Mouse (Mus musculus) NIH3T3 (cell line): ENCODE measurements around the gene Lrrc26.

Experiments
- DNase-seq: peaks from one replicate; pipeline ENCODE4 v3.0.0-alpha.2; 2012; ENCODE audit warnings: low read depth

The Lrrc26 gene

DNA sequence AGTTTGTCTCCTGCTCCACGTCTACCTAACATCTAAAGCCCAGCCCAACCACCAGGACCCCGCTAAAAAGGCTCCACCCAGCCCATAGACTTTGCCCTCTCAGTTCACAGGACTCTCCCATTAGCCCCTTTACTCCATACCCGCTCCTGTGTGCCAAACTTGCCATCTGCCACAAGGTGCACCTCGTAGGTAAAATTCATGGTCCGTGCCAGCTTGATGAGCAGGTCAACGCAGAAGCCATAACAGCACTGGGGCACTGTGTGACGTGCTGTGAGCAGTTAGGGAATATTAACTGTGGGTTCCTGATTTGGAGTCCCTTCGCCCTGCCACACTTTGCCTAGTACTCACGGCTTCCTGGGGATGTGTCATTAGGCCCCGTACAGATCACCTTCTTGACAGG lies 8.3 kb downstream of the Lrrc26 start:
- DNase-seq = no peak

DNA sequence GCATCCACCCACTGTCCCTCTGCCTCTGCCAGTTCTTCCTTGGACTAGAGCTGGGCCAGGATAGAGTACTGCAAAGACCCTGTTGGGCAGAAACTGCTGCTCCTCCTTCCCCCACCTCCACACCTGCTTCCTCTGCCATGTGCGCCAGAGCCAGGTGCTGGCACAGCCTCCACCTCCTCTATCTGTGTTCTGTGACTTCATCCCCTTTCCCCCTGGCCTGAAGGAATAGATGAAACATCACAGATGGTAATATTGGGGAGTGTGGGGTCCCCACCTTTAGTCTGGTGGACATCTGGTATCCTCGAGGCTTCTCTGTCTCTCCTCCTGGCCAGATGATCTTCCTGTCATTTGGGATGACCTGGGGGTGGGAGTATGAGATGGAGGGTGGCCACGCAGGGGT lies 13.7 kb downstream of the Lrrc26 start:
- no peak for DNase-seq

DNA sequence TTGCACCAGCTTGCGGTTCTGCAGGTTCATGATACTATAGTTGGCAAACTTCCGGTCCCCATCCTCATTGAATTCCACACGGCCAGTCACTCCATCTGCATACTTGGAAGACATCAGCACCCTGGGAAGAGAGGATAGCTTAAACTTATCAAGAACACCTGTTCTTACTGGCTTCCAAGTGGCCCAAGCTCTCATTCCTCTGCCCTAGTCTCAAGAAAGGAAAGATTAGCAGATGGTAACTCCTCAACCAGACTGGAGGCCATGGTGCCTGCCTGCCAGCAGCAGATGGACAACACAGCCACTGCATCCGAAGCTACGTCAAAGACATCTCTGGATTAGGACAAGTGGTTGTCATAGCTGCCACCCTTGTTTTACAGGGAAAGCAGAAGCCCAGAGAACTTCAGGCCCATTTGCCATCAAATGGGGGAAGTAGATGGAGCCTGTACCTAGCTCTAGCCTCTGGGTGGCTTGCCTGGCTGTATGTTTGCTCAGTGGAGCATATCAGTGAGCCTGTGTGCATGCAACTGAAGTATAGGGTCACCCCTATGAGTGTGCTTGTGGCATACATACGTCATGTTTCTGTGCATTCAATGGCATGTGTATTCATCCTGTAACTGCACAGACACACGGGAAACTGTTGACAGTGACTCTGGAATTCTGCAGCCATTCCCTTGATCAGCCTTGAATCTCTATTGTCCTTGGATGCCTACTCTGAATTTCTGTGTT lies 14.4 kb downstream of the Lrrc26 start:
- no peak for DNase-seq

DNA sequence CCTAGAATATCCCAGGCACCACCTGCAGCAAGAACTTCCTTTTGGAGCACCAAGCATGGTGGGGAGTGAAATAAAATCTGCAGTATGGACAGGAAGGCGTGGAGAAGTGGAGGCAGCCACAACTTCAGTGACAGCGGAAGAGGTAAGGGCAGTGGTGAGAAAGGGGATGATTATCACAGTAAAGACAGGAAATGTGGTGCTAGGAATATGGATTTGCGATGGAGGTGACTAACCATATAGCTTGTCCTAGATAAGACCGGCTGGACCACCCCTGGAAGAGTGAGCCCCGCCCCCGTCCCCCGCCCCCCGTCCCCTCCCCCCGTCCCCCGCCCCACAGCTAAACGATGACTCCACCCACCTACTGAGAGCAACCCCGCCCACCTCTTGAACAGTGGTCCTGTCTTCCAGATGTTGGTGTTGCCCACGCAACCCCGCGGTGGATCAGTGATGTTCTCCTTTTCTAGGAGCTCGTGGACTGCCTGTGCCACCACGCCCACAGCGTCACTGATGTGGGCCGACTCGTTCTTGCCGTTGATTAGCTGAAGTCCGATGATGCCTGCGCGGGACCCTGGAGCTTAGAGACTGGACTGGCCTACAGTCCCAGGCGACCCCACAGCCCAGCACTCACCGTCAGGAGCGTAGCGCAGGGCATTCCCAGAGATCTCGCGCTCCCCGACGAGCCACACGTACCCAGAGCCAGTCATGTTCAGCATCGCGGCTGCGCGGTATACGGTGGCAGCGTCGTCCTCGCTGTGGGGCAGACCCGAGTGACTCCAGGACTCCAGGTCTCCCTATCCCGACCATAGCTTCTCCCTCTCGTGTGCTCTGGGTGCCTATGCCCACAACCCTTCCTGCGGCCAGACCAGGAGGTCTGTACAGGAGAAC lies 15.2 kb downstream of the Lrrc26 start:
- DNase-seq = no peak

DNA sequence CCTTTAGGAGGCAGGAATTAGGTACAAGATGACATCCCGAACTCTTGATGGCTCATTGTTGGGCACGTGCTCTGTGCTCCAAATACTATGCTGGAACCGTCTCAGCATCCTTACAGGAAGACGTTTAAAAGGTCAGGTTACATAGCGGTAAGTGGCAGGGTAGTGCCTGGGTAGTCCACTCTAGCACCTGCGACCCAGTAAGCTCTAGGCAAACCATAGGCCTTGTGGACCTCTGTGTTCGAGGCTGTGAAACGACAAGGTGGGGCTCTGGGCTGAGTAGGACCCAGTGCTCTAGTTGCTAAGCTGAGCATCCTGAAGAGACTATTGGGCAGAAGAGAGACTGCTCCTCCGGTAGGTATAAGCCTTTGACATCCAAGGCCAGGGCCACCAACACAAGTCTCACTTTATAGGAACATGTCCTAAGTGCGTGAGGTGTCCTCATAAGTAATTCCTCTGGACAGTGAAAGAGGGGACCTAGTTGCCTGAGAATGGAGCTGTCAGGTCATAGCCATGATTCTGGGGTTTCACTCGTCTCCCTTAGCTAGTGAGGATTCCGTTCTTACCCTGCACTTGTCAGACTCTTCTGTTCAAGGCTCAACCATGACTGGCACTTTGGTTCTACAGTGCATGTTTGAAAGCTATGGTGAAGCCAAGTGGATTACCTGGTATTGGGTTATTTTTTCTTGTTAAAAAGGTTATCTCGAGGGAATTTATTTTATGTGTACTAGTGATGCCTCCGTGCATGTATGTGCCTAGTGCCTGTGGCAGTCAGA lies 16.1 kb downstream of the Lrrc26 start:
- no peak for DNase-seq

DNA sequence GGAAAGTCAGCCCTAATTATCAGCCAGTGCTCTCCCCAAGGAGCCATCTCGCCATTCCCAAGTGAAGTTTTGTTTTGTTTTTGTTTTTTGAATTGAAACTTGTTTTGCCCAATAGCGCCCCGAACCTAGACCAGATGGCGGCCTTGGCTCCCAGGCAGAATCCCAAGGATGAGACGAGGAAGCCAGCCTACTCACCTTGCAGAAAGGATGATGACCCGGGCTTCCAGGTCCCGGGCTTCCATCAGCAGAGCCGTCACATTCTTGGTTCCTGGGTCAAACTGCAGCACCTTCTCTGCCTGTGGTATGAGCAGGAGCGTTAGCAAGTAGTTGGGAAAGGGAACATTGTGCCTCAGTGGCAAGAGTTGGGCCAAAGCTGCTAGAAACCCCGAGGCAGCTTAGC lies 20.5 kb downstream of the Lrrc26 start:
- no peak for DNase-seq

DNA sequence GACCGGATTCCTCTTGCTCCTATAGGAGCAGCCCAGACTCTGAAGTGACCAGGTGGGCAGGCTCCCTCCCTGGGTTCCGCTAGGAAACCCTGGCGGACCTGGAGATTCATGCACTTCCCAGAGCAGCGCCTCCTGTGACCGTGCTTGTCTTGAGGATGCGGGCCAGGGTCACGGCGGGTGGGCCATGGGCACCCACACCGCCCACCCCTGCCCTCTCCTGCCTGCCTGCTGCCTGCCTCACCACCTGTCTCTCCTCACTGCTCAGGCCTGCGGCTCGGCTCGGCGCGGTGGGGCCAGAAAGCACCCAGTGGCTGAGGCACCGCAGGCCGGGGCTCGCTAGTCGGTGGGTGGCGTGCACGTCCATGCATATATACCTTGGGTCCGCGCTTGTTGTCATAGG lies 21.3 kb downstream of the Lrrc26 start:
- DNase-seq = no peak

DNA sequence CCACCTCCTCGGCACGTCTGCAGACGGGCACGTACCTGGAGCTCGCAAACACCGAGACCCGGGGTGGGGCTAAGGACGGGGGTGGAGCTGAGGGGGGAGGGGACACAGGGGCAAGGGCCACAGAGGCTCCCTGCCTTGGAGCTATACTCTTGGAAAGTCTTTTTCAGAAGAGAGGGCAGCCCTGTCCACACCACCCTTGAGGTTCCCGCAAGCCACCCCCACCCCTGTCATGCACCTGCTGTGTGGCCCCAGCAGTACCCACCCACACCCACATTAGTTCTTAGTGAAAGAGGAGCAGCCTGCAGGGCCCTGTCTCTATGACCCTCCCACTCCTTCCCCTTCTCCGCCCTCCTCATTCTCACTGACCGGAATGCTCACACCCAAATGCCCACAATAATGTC lies 21.8 kb downstream of the Lrrc26 start:
- no peak for DNase-seq

DNA sequence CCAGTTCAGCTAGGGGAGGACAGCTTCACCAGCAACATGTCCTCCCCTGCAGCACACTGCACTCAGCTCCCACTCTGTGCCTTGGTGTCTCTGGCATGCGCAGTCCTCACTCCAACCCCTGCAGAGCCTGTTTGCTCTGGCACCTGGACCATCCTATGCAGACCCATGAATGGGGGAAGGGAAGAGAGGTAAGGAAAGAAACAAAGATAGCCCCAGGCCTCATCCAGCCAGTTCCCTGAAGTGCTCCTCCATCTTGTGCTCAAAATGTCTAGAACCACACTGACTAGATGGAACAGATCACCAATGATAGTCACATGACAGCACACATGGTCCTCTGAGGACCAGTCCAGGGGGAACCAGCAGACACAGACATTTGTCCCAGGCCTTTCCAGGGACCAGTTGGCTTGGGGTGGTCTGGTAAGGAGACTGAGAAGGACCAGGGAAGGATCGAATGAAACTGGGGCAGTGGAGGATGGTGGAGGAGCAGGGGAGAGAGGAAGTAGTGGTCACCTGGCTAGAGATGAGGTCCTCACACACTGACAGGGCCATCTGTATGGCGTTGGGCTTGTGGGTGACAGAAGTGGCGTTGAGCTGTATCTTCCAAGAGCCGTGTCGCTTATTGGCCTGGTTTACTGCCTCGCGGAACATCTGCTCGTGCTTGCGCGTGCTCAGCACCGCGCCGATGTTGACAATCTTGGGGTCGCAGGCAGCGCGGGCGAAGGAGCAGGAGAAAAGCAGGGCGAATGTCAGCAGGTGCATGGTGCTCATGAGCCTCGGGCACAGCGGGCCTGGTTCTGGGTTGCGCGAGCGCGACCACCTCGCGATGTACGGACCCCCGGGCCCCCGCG lies 28.6 kb downstream of the Lrrc26 start:
- no peak for DNase-seq

DNA sequence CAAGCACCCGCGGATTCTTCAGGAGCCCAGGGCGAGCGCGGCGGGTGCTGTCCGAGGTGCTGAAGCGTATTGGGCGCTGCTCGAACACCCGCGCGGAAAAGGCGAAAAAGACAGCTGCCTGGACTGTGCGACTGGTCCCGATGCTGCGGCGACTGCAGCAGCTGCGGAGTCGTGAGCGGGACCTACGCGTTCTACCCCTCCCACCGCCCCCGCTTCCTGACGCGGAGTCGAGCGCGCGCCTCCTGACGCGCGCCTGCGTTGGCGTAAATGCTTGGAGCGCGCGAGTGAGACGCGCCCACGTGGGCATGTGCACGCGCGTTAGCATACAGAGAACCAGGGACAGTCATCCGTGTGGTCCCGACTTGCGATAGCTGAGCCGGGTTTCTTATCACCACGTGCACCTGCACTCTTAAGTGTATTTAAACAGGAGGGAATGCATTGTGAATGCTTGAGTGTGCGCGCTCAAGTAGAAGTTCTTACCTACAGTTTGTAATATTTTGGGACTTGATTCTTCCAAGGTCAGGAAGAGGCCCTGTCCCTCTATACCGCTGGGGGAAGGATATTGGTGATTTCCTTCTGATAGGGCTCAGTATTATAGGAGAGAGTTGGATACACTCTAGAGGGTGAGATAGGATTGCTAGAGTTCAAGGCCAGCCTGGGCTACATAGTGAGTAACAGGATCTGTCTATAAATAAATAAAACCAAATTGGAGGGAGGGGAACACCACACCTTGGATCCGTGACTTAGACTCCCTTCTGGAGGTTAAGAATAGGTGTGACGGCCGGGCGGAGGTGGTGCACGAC lies 29.5 kb downstream of the Lrrc26 start, which contains the start of gene Grin1:
Grin1 (minus strand) TSS at position 217 of the 803 bp plus-strand sequence.
- DNase-seq = no peak

DNA sequence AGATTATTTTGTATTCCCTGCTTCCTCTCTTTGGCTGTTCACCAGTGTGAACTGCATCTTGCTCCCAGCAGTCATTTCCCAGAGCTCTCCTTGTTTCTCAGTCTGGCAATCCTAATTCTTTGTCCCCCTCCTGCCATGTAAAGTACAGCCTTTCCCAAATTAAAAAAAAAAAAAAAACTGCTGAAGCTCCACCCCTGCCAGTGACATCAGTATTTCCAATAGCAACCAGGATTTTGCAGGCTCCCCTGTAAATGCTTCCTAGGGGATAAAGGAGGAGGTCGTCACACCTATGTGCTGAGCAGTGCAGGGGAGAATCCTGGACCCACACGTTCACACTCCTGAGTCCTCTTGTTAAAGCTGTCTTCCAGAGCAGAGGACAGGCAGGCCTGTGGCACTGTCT lies 30.4 kb downstream of the Lrrc26 start:
- DNase-seq = no peak

DNA sequence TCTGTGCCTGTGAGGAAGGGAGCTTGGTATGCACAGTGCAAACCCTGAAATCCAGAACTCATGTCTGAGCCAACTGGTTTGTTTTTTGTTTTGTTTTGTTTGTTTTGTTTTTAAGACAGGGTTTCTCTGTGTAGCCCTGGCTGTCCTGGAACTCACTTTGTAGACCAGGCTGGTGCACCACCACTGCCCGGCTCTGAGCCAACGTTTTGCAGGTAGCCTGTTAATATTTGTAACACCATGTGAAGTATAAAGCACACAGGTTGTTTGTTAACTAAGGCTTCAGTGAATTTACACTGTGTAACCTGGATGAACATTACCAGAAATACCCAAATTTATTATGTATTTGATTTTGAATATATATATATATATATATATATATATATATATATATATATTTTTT lies 36.3 kb downstream of the Lrrc26 start:
- DNase-seq = no peak

DNA sequence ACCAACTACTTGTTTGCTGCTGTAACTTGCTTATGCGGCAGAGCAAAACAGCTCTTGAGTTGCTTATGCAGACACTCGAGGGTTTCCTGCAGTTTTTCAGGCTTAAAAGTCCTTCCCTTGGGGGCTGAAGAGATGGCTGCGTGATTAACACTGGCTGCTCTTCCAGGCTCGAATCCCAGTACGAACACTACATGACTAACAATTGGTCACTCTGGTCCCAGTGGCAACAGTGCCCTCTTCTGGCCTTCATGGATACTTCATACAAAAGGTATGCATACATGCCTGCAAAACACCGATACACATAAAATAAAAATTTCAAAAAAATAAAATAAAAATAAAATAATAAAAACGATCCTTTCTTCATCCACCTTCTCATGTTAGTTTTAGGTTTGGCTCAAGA lies 38.7 kb downstream of the Lrrc26 start:
- DNase-seq = peak; percentile 75

DNA sequence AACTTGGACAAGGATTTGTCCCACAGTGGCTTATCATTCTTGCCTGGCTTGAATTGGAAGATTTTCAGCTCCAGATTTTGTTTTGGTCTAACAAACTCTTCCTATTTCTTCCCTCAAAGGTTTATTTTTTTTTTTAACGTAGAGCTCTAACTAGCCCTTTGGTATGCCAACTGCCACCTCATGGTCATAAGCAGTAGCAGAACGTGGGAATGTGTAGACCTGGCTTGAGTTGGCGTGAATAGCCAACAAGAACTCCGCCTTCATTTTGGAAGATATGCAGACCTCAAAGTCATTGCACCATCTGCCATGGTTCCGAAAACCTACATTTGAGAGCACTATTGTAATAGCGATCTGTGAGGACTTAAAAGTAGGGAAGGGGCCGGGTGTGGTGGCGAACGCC lies 41.8 kb downstream of the Lrrc26 start:
- peak; percentile 37 for DNase-seq

DNA sequence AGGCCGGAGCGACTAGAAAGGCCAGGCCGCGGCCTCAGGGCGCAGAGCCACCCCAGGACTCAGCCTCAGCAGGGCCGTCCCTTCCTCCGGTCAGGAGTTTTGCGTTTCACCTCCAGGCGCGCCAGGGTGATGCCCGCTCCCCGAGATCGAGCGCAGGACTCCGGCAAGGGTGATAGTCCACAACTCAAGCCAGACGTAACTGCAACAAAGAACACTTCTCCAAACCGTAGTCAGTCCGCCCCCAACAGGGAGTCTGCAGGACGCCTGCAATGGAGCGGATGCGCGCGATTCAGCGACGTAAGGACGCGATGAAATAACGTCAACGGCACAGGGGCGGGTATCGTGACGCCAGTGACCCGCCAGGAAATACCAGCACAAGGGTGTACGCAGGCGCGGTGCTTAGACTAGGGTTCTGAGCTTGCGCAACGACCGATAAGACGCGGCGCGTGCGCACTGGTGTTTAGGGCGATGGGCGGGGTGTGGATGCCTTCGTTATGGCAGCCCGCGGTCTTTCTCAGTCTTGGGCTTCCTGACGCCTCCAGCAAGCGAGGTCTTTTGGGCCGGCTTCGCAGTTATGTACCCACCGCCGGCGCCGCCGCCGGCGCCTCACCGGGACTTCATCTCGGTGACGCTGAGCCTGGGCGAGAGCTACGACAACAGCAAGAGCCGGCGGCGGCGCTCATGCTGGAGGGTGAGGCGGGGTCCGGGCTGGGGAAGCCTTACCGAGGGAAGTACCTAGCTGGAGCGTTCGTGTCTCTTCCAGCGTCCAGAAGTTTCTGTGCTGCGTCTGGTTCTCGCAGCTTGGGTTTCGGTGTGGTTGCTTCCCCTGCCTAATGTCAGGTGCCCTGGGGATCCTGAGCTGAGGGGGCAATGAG lies 42.8 kb downstream of the Lrrc26 start, which contains the start of gene Man1b1:
Man1b1 (plus strand) TSS at position 53 of the 875 bp plus-strand sequence.
- DNase-seq = peak; percentile 100

DNA sequence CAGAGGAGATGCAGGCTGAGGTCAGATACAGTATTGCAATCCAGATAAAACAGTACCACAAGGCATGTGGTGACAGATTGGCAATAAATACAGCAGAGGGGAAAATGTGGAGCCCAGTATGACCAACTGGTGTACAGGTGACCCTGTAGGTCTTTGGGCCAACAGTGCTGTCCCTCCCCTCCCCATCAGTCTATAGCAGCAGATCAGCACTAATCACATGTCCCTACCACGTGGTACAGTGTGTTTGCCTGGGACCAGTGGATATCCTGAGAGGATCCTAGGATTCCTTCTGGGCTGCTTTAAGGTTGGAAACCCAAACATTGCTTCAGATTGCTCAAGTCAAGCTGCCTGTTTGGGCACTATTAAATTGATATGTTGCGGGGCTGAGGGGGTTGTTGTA lies 43.9 kb downstream of the Lrrc26 start:
- DNase-seq = no peak

DNA sequence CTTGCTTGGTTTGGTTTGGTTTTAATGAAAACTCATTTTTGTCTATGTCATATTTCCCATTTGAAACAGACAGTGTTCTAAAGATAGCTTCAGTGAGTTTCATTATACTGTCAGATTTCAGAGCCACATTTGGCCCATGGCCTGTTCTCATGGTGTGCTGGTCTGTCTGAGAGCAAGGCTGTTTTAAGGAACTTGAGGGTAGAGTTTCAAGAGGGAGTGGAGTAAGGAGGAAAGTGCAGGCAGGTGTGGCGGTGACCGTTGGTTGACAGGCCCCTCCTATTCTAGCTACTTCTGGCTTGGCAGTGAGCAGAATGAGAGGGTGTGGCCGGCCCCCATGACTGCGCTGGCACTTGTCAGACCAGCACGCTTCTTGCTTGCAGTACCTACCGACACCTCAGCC lies 48.6 kb downstream of the Lrrc26 start:
- no peak for DNase-seq
